Mouse (Mus musculus): ENCODE data around the gene Tle4. TPM values are rescaled to one million over a fixed set of nuclear protein-coding genes. Genes with fewer than 3 reads are reported as not detected.

Gene Tle4
- total RNA-seq, 2 experiments from 2014 or later = 44.1 to 47.0 TPM

GRCm38 (mm10) chr19:14469325-14469724 is 128.5 kb downstream of the Tle4 start:
- DNase-seq (ENCODE audit: low spot score in 2 of 2) = no peak

- DNase-seq (ENCODE audit: low spot score in 2 of 2) = no peak
Measured at GRCm38 (mm10) chr19:14468733-14469132, 129.1 kb downstream of the Tle4 start.

GRCm38 (mm10) chr19:14466020-14466419 is 131.8 kb downstream of the Tle4 start:
- DNase-seq (ENCODE audit: low spot score in 2 of 2) = no peak

GRCm38 (mm10) chr19:14463281-14464079 is 134.4 kb downstream of the Tle4 start:
- DNase-seq (ENCODE audit: low spot score in 2 of 2) = no peak

GRCm38 (mm10) chr19:14453486-14453885 is 144.4 kb downstream of the Tle4 start:
- DNase-seq (ENCODE audit: low spot score in 2 of 2) = no peak

GRCm38 (mm10) chr19:14451329-14451728 is 146.5 kb downstream of the Tle4 start:
- DNase-seq (ENCODE audit: low spot score in 2 of 2) = no peak

GRCm38 (mm10) chr19:14449738-14450137 is 148.1 kb downstream of the Tle4 start:
- no peak for DNase-seq (ENCODE audit: low spot score in 2 of 2)

GRCm38 (mm10) chr19:14448586-14448985 is 149.3 kb downstream of the Tle4 start:
- DNase-seq (ENCODE audit: low spot score in 2 of 2) = no peak

GRCm38 (mm10) chr19:14447474-14447873 is 150.4 kb downstream of the Tle4 start:
- peak in 1 of 2 experiments; percentile 21 for DNase-seq (ENCODE audit: low spot score in 2 of 2)

- DNase-seq (ENCODE audit: low spot score in 2 of 2) = no peak
Measured at GRCm38 (mm10) chr19:14441861-14442260, 156.0 kb downstream of the Tle4 start.

- DNase-seq (ENCODE audit: low spot score in 2 of 2) = no peak
Measured at GRCm38 (mm10) chr19:14437226-14437625, 160.6 kb downstream of the Tle4 start.

- no peak for DNase-seq (ENCODE audit: low spot score in 2 of 2)
Measured at GRCm38 (mm10) chr19:14436567-14436966, 161.3 kb downstream of the Tle4 start.

GRCm38 (mm10) chr19:14435681-14436376 is 162.0 kb downstream of the Tle4 start:
- DNase-seq (ENCODE audit: low spot score in 2 of 2) = peak; percentile 41 to 60

- DNase-seq (ENCODE audit: low spot score in 2 of 2) = no peak
Measured at GRCm38 (mm10) chr19:14433900-14434299, 164.0 kb downstream of the Tle4 start.

GRCm38 (mm10) chr19:14432436-14432835 is 165.4 kb downstream of the Tle4 start:
- DNase-seq (ENCODE audit: low spot score in 2 of 2) = no peak

GRCm38 (mm10) chr19:14426920-14427319 is 170.9 kb downstream of the Tle4 start:
- DNase-seq (ENCODE audit: low spot score in 2 of 2) = no peak

GRCm38 (mm10) chr19:14426244-14426868 is 171.5 kb downstream of the Tle4 start:
- DNase-seq (ENCODE audit: low spot score in 2 of 2) = no peak

GRCm38 (mm10) chr19:14425122-14425521 is 172.7 kb downstream of the Tle4 start:
- DNase-seq (ENCODE audit: low spot score in 2 of 2) = no peak

GRCm38 (mm10) chr19:14424016-14424964 is 173.6 kb downstream of the Tle4 start:
- DNase-seq (ENCODE audit: low spot score in 2 of 2) = no peak

GRCm38 (mm10) chr19:14421691-14422090 is 176.2 kb downstream of the Tle4 start:
- DNase-seq (ENCODE audit: low spot score in 2 of 2) = no peak

GRCm38 (mm10) chr19:14419886-14420285 is 178.0 kb downstream of the Tle4 start:
- DNase-seq (ENCODE audit: low spot score in 2 of 2) = no peak

Data from layer of hippocampus, postnatal 10 days (tissue).